Mouse (Mus musculus) bone marrow, adult 2 months (tissue): Measurements from ENCODE around the gene Atg4d.

Source experiments
- CTCF ChIP-seq: fragments of 200-500 bp; IDR thresholded peaks from 2 replicates; pipeline ENCODE4 v1.5.1; 2011; ENCODE audit warnings: low read length, control low read depth; ENCODE audit not compliant: control insufficient read depth, insufficient read depth
- POLR2A ChIP-seq: fragments of 200-500 bp; IDR thresholded peaks from 2 replicates; pipeline ENCODE4 v1.6.1; 2011; ENCODE audit warnings: low read depth, mild to moderate bottlenecking, control low read depth, low read length, borderline replicate concordance; ENCODE audit not compliant: control insufficient read depth

- TF ChIP-seq POLR2A (no peak), CTCF (no peak)
Measured at GRCm38 (mm10) chr9:21318792-21319191, 53.7 kb downstream of the Atg4d start.
